Mouse (Mus musculus) intestine, embryonic 15.5 days (tissue): ENCODE measurements around the gene Arid5b. TPM values are rescaled to one million over a fixed set of nuclear protein-coding genes. Genes with fewer than 3 reads are reported as not detected.

ENCODE experiments used
- ATAC-seq: fragments of 200-750 bp; cut with Nextera tagmentation; 2 replicates; pipeline ENCODE4 v1.8.0; 2017; ENCODE audit warnings: moderate TSS enrichment, moderate library complexity
- H3K27ac ChIP-seq: fragments of 300-500 bp; sonication (generic); 2 replicates; pipeline ENCODE4 v1.5.1; 2015; ENCODE audit warnings: mild to moderate bottlenecking, inconsistent platforms
- H3K27me3 ChIP-seq: fragments of 300-500 bp; sonication (generic); replicated peaks from 2 replicates; pipeline ENCODE4 v1.6.1; 2015; ENCODE audit warnings: inconsistent platforms
- H3K36me3 ChIP-seq: fragments of 300-500 bp; sonication (generic); 2 replicates; pipeline ENCODE4 v1.6.1; 2015; ENCODE audit warnings: inconsistent platforms
- H3K4me1 ChIP-seq: fragments of 300-500 bp; sonication (generic); replicated peaks from 2 replicates; pipeline ENCODE4 v1.6.1; 2015; ENCODE audit warnings: inconsistent platforms
- H3K4me2 ChIP-seq: fragments of 300-500 bp; sonication (generic); replicated peaks from 2 replicates; pipeline ENCODE4 v1.6.1; 2015; ENCODE audit warnings: mild to moderate bottlenecking, inconsistent platforms
- H3K4me3 ChIP-seq: fragments of 300-500 bp; sonication (generic); replicated peaks from 2 replicates; pipeline ENCODE4 v1.5.1; 2015; ENCODE audit warnings: inconsistent platforms
- H3K9ac ChIP-seq: fragments of 300-500 bp; sonication (generic); 2 replicates; pipeline ENCODE4 v1.6.1; 2015; ENCODE audit warnings: inconsistent platforms
- H3K9me3 ChIP-seq: fragments of 300-500 bp; sonication (generic); 2 replicates; pipeline ENCODE4 v1.6.1; 2016; ENCODE audit warnings: inconsistent platforms
- WGBS: fragments of 180-500 bp; shearing (Covaris S2); methylation state at CpG from one replicate; pipeline ENCODE4 v1.1.7; 2015; 5-methylcytosine and 5-hydroxymethylcytosine counted together
- polyA plus RNA-seq: library from polyadenylated mRNA; unstranded; fragments of >200 nt; fragmentation: Nextera tagmentation; extraction: Ambion mirVana; gene quantifications from 2 replicates; pipeline ENCODE4 v1.2.1, GENCODE M21; 2015

The Arid5b gene
- polyA plus RNA-seq, 1 experiment from 2014 or later = 29.0 TPM

GRCm38 (mm10) chr10:68075181-68075580 lies 203.4 kb downstream of the Arid5b start:
- WGBS = 87% methylated on average over 5 of the region's 5 CpGs
- H3K9me3 ChIP-seq = no peaks in the 10 kb centered on the region
- no peak for ATAC-seq
- H3K36me3 ChIP-seq = no peaks in the 10 kb centered on the region
- no peaks in the 10 kb centered on the region for H3K4me1 ChIP-seq
- H3K9ac ChIP-seq = no peak overlapping the region
- H3K27me3 ChIP-seq = no peaks in the 10 kb centered on the region
- H3K4me2 ChIP-seq = no peak overlapping the region
- no peak overlapping the region for H3K4me3 ChIP-seq
- H3K27ac ChIP-seq = no peak overlapping the region

GRCm38 (mm10) chr10:68074291-68074690 lies 204.2 kb downstream of the Arid5b start:
- Histone ChIP-seq H3K9ac (no peak overlapping the region), H3K4me1 (no peaks in the 10 kb centered on the region), H3K27ac (no peak overlapping the region), H3K36me3 (no peaks in the 10 kb centered on the region), H3K4me3 (no peak overlapping the region), H3K27me3 (no peaks in the 10 kb centered on the region), H3K4me2 (no peak overlapping the region), H3K9me3 (no peaks in the 10 kb centered on the region)
- ATAC-seq = no peak
- 85% methylated on average over 12 of the region's 12 CpGs for WGBS

GRCm38 (mm10) chr10:68072626-68073025 lies 205.9 kb downstream of the Arid5b start:
- 86% methylated on average over 4 of the region's 4 CpGs for WGBS
- no peak overlapping the region for H3K9ac ChIP-seq
- no peak overlapping the region for H3K4me2 ChIP-seq
- no peaks in the 10 kb centered on the region for H3K9me3 ChIP-seq
- H3K4me3 ChIP-seq = no peak overlapping the region
- H3K36me3 ChIP-seq = no peaks in the 10 kb centered on the region
- H3K27me3 ChIP-seq = no peaks in the 10 kb centered on the region
- no peaks in the 10 kb centered on the region for H3K4me1 ChIP-seq
- no peak overlapping the region for H3K27ac ChIP-seq
- ATAC-seq = no peak

GRCm38 (mm10) chr10:68071041-68071440 lies 207.5 kb downstream of the Arid5b start:
- Histone ChIP-seq H3K9ac (no peak overlapping the region), H3K36me3 (no peaks in the 10 kb centered on the region), H3K4me2 (no peak overlapping the region), H3K9me3 (no peaks in the 10 kb centered on the region), H3K27me3 (no peaks in the 10 kb centered on the region), H3K4me3 (no peak overlapping the region), H3K27ac (no peak overlapping the region), H3K4me1 (no peaks in the 10 kb centered on the region)
- 84% methylated on average over 7 of the region's 7 CpGs for WGBS
- ATAC-seq = no peak

- WGBS = 75% methylated on average over 8 of the region's 8 CpGs
- no peaks in the 10 kb centered on the region for H3K4me1 ChIP-seq
- ATAC-seq = no peak
Observed at GRCm38 (mm10) chr10:68068426-68068825, 210.1 kb downstream of the Arid5b start.

GRCm38 (mm10) chr10:68067961-68068360 lies 210.6 kb downstream of the Arid5b start:
- Histone ChIP-seq H3K4me1 (no peaks in the 10 kb centered on the region), H3K9ac (no peak overlapping the region), H3K27me3 (no peaks in the 10 kb centered on the region), H3K27ac (no peak overlapping the region), H3K36me3 (no peaks in the 10 kb centered on the region), H3K9me3 (no peaks in the 10 kb centered on the region), H3K4me3 (no peak overlapping the region), H3K4me2 (no peak overlapping the region)
- WGBS = 86% methylated on average over 5 of the region's 5 CpGs
- no peak for ATAC-seq

More at GRCm38 (mm10) chr10:68068426-68068825, 210.1 kb downstream of the Arid5b start:
- Histone ChIP-seq H3K4me3 (no peak overlapping the region), H3K36me3 (no peaks in the 10 kb centered on the region), H3K27me3 (no peaks in the 10 kb centered on the region), H3K9me3 (no peaks in the 10 kb centered on the region), H3K4me2 (no peak overlapping the region), H3K27ac (no peak overlapping the region), H3K9ac (no peak overlapping the region)

- Histone ChIP-seq H3K9me3 (no peaks in the 10 kb centered on the region), H3K4me2 (no peak overlapping the region), H3K9ac (no peak overlapping the region), H3K4me3 (no peak overlapping the region), H3K27me3 (no peaks in the 10 kb centered on the region), H3K27ac (no peak overlapping the region), H3K36me3 (no peaks in the 10 kb centered on the region), H3K4me1 (no peaks in the 10 kb centered on the region)
- WGBS = 90% methylated on average over 5 of the region's 5 CpGs
- ATAC-seq = no peak
Observed at GRCm38 (mm10) chr10:68066173-68066572, 212.4 kb downstream of the Arid5b start.

GRCm38 (mm10) chr10:68064571-68064970 lies 214.0 kb downstream of the Arid5b start:
- 93% methylated on average over 10 of the region's 10 CpGs for WGBS
- H3K27me3 ChIP-seq = no peaks in the 10 kb centered on the region
- ATAC-seq = no peak
- H3K4me1 ChIP-seq = no peaks in the 10 kb centered on the region
- no peak overlapping the region for H3K27ac ChIP-seq
- H3K9ac ChIP-seq = no peak overlapping the region
- H3K9me3 ChIP-seq = no peaks in the 10 kb centered on the region
- H3K4me2 ChIP-seq = no peak overlapping the region
- no peaks in the 10 kb centered on the region for H3K36me3 ChIP-seq
- no peak overlapping the region for H3K4me3 ChIP-seq

- Histone ChIP-seq H3K4me2 (no peak overlapping the region), H3K4me3 (no peak overlapping the region), H3K9ac (no peak overlapping the region), H3K36me3 (no peaks in the 10 kb centered on the region), H3K27ac (no peak overlapping the region), H3K27me3 (no peaks in the 10 kb centered on the region), H3K9me3 (no peaks in the 10 kb centered on the region), H3K4me1 (no peaks in the 10 kb centered on the region)
- no peak for ATAC-seq
- 57% methylated on average over 8 of the region's 8 CpGs for WGBS
Observed at GRCm38 (mm10) chr10:68063806-68064545, 214.6 kb downstream of the Arid5b start.

GRCm38 (mm10) chr10:68061249-68061615 lies 217.3 kb downstream of the Arid5b start:
- Histone ChIP-seq H3K27me3 (no peaks in the 10 kb centered on the region), H3K4me1 (no peaks in the 10 kb centered on the region), H3K36me3 (no peaks in the 10 kb centered on the region), H3K9ac (no peak overlapping the region), H3K4me2 (0 out of 2 replicates have a peak overlapping the region, but pooled peaks have one; percentile 7), H3K9me3 (no peaks in the 10 kb centered on the region), H3K27ac (peak overlapping the region; percentile 86), H3K4me3 (no peak overlapping the region)
- 46% methylated on average over 8 of the region's 8 CpGs for WGBS
- no peak for ATAC-seq

- H3K4me2 ChIP-seq = 0 out of 2 replicates have a peak overlapping the region, but pooled peaks have one; percentile 7
- no peaks in the 10 kb centered on the region for H3K36me3 ChIP-seq
- no peaks in the 10 kb centered on the region for H3K9me3 ChIP-seq
- H3K27ac ChIP-seq = peak overlapping the region; percentile 86
- 41% methylated on average over 16 of the region's 16 CpGs for WGBS
- ATAC-seq = no peak
- no peaks in the 10 kb centered on the region for H3K27me3 ChIP-seq
- H3K4me1 ChIP-seq = no peaks in the 10 kb centered on the region
- H3K4me3 ChIP-seq = no peak overlapping the region
- H3K9ac ChIP-seq = no peak overlapping the region
Observed at GRCm38 (mm10) chr10:68060590-68061248, 217.8 kb downstream of the Arid5b start.

GRCm38 (mm10) chr10:68058378-68058777 lies 220.2 kb downstream of the Arid5b start:
- no peak overlapping the region for H3K9ac ChIP-seq

GRCm38 (mm10) chr10:68057841-68058240 lies 220.7 kb downstream of the Arid5b start:
- no peak for ATAC-seq
- no peaks in the 10 kb centered on the region for H3K36me3 ChIP-seq
- H3K4me2 ChIP-seq = no peak overlapping the region
- H3K27me3 ChIP-seq = no peaks in the 10 kb centered on the region
- no peak overlapping the region for H3K4me3 ChIP-seq
- 89% methylated on average over 3 of the region's 3 CpGs for WGBS
- H3K27ac ChIP-seq = no peak overlapping the region
- H3K9me3 ChIP-seq = no peaks in the 10 kb centered on the region
- H3K4me1 ChIP-seq = no peaks in the 10 kb centered on the region
- no peak overlapping the region for H3K9ac ChIP-seq

More at GRCm38 (mm10) chr10:68058378-68058777, 220.2 kb downstream of the Arid5b start:
- H3K4me2 ChIP-seq = no peak overlapping the region
- no peak overlapping the region for H3K27ac ChIP-seq
- H3K27me3 ChIP-seq = no peaks in the 10 kb centered on the region
- WGBS = 93% methylated on average over 1 of the region's 1 CpGs
- no peaks in the 10 kb centered on the region for H3K9me3 ChIP-seq
- no peak overlapping the region for H3K4me3 ChIP-seq
- ATAC-seq = no peak
- no peaks in the 10 kb centered on the region for H3K4me1 ChIP-seq
- no peaks in the 10 kb centered on the region for H3K36me3 ChIP-seq
